Mouse (Mus musculus): Measurements from ENCODE around the gene Ltb4r2.

Gene Ltb4r2

GRCm38 (mm10) chr14:55737086-55737687 is 24.0 kb upstream of the Ltb4r2 start:
- no peak for DNase-seq (ENCODE audit: low read depth, low spot score)

DNA sequence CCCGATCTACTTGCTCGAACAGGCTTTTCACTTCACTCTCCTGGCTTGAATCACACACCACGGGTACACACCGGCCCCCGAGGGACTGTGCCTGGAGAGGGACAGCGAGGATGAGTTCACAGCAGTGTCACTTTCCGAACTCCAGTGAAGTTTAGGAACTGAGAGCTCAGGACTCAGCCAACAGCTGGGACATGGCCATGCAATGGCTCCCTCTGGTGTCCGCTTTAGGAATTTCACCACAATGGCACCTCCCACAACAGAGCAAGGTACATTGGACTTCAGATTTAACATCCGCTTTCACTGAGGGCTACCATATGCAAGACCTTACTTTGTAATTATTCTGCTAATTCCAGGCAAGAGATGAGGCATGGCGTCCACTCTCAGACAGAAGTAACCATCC is 17.5 kb upstream of the Ltb4r2 start:
- DNase-seq (ENCODE audit: low read depth, low spot score) = peak; percentile 83

- DNase-seq (ENCODE audit: low read depth, low spot score) = peak; percentile 90
Measured at GRCm38 (mm10) chr14:55745180-55745860, 15.9 kb upstream of the Ltb4r2 start, which contains the start of the genes Dhrs1 and Nop9. Gene Dhrs1, minus strand, starts transcription at chr14:55745690. Gene Nop9, plus strand, starts transcription at chr14:55745693.

GRCm38 (mm10) chr14:55745861-55746237 is 15.4 kb upstream of the Ltb4r2 start:
- no peak for DNase-seq (ENCODE audit: low read depth, low spot score)

- DNase-seq (ENCODE audit: low read depth, low spot score) = peak; percentile 56
Measured at GRCm38 (mm10) chr14:55747051-55747847, 14.0 kb upstream of the Ltb4r2 start.

GRCm38 (mm10) chr14:55757566-55757965 is 3.7 kb upstream of the Ltb4r2 start:
- no peak for DNase-seq (ENCODE audit: low read depth, low spot score)

GRCm38 (mm10) chr14:55758363-55758784 is 2.9 kb upstream of the Ltb4r2 start, which contains the start of gene Cideb:
Gene Cideb, minus strand, starts transcription at chr14:55758458.
- peak; percentile 73 for DNase-seq (ENCODE audit: low read depth, low spot score)

DNA sequence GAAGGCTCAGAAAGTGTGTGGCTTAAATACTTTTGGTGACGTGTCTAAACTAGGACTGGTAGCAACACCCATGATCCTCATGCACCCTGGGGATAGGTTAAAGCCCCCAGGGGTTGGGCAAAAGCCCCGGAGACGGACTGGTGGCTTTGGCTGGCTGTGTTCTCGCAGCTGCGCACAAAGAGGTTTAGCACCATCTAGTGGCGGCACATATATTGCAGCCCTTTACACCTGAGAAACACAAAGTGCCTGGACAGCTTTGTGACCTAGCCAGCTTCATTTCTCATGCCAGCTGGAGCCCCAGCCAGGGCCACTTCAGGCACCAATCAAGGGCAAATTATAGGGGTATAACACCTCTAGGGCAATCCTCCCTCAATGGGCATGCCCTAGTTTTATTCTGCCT is 1.1 kb upstream of the Ltb4r2 start:
- peak; percentile 87 for DNase-seq (ENCODE audit: low read depth, low spot score)

DNA sequence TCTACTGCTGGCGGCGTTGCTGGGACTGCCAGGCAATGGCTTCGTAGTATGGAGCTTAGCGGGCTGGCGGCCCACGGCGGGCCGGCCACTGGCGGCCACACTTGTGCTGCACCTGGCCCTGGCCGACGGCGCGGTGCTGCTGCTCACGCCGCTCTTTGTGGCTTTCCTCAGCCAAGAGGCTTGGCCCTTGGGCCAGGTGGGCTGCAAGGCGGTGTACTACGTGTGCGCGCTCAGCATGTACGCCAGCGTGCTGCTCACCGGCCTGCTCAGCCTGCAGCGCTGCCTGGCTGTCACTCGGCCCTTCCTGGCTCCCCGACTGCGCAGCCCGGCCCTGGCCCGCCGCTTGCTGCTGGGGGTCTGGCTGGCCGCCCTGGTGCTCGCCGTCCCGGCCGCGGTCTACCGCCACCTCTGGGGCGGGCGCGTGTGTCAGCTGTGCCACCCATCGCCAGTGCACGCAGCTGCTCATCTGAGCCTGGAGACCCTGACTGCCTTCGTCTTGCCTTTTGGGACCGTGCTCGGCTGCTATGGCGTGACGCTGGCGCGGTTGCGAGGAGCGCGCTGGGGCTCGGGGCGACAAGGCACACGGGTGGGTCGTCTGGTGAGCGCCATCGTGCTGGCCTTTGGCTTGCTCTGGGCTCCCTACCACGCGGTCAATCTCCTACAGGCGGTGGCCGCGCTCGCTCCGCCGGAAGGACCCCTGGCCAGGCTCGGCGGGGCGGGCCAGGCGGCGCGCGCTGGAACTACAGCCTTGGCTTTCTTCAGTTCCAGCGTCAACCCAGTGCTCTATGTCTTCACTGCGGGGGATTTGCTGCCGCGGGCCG is 983 bp downstream of the Ltb4r2 start:
- DNase-seq (ENCODE audit: low read depth, low spot score) = peak; percentile 52

DNA sequence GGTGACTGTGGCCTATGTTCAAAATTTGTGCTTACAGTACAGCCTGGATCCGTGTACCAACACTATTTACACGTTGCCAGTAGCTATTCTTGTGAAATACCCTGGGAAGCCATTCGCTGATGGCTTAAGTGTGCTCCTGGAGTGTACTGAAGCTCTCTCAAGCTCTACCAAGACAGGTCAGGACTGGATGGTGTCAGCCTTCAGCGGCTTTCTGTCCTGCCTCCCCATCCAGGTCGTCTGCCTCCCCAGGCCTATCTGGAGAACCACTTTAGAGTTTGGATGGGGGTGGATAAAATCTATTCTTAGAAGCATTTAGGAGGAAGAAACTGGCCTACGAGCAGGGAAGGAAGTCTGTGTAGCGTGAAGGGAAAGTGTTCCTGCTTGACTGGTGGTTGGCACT is 1.9 kb downstream of the Ltb4r2 start:
- no peak for DNase-seq (ENCODE audit: low read depth, low spot score)

DNA sequence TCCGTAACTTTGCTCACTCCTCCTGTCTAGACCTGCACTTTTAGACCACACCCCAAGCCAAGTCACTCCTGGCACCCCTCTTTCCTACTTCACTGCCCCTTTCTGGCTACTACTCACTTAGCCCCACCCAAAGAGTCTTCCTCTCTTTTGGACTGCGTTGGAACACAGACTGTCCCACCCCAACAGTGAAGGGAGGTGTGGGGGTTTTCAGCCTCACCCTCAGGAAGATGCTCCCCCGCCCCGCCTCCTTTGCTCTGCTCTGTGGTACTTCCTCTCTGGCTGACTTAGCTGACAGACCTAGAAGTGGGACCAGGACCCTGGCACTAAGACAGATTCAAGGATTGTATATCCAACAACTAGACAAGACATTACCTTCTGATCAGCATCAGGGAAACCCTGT is 4.5 kb downstream of the Ltb4r2 start, which contains the start of gene Ltb4r1:
Gene Ltb4r1, plus strand, starts transcription at position 267 of the 400 bp plus-strand sequence.
- DNase-seq (ENCODE audit: low read depth, low spot score) = no peak

DNA sequence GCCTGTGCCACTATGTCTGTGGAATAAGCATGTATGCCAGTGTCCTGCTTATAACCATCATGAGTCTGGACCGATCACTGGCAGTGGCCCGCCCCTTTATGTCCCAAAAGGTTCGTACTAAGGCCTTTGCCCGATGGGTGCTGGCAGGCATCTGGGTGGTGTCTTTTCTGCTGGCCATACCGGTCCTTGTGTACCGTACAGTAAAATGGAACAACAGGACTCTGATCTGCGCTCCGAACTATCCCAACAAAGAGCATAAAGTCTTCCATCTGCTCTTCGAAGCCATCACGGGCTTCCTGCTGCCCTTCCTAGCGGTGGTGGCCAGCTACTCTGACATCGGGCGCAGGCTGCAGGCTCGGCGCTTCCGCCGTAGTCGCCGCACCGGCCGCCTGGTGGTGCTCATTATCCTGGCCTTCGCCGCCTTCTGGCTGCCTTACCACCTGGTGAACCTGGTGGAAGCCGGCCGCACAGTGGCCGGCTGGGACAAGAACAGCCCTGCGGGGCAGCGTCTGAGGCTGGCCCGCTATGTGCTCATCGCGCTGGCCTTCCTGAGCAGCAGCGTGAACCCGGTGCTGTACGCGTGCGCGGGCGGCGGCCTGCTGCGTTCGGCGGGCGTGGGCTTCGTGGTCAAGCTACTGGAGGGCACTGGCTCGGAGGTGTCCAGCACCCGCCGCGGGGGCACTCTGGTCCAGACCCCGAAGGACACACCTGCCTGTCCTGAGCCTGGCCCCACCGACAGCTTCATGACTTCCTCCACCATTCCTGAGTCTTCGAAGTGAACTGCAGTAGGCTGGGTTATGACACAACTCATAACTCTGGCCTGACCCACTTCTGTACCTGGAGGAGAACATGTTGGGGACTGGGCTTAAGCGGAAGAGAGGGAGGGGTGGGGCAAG is 6.5 kb downstream of the Ltb4r2 start:
- no peak for DNase-seq (ENCODE audit: low read depth, low spot score)

- DNase-seq (ENCODE audit: low read depth, low spot score) = no peak
Measured at GRCm38 (mm10) chr14:55768555-55768954, 7.3 kb downstream of the Ltb4r2 start.

DNA sequence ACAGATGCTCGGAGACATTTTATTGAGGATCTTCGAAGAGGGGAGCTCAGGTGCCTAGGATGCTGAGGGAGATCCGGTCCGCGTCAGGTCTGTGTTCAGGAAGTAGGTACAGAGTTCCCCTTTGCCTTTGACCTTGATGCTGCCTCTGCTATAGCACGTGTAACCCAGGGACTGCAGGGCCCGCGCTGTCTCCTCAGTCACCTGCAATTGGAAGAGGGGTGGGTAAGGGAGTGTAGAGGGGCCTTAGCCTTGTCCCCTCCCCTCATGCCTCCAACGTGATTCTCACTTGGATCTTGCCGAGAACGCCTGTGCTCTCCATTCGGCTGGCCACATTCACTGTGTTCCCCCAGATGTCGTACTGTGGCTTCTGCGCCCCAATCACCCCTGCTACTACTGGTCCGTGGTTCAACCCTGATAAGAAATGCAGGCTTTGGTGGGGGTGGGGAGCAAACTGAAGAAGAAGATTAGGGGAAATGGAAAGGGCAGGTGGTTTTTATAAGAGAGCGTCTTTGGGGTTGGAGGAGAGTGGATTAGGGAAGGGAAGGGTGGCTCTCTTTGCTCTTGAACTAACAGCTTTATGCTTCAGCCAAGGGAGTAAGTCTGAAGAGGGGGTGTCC is 8.0 kb downstream of the Ltb4r2 start:
- no peak for DNase-seq (ENCODE audit: low read depth, low spot score)

DNA sequence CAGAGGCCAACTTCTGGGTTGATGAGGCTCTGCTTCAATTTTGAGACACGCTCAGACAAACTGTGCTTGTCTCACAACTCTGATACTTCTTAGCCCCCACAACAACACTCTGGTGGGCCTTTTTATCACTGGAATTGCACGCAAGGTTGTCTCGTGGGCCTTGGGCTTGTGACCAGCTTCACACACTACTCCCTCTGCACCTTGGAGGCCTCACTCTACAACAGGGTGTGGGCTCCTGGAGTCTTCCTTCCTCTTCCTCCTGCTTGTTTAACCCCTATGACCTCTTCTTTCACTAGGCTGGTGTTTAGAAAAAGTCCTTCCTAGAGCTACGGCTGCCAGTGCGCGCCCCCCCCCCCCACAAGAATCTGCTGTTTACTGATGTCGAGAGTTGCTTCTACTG is 15.5 kb downstream of the Ltb4r2 start:
- DNase-seq (ENCODE audit: low read depth, low spot score) = no peak

GRCm38 (mm10) chr14:55777176-55777575 is 15.9 kb downstream of the Ltb4r2 start:
- DNase-seq (ENCODE audit: low read depth, low spot score) = no peak

- no peak for DNase-seq (ENCODE audit: low read depth, low spot score)
Measured at GRCm38 (mm10) chr14:55777806-55778205, 16.6 kb downstream of the Ltb4r2 start.

GRCm38 (mm10) chr14:55778686-55779085 is 17.5 kb downstream of the Ltb4r2 start:
- no peak for DNase-seq (ENCODE audit: low read depth, low spot score)

- no peak for DNase-seq (ENCODE audit: low read depth, low spot score)
Measured at GRCm38 (mm10) chr14:55779656-55780055, 18.4 kb downstream of the Ltb4r2 start.

GRCm38 (mm10) chr14:55780736-55781135 is 19.5 kb downstream of the Ltb4r2 start:
- no peak for DNase-seq (ENCODE audit: low read depth, low spot score)
